Mouse (Mus musculus) neural tube, embryonic 15.5 days (tissue): Measurements from ENCODE around the gene 4930426L09Rik. TPM values are rescaled to one million over a fixed set of nuclear protein-coding genes. Genes with fewer than 3 reads are reported as not detected.

Source experiments
- ATAC-seq: fragments of 200-750 bp; cut with Nextera tagmentation; 2 replicates; pipeline ENCODE4 v1.8.0; 2017; ENCODE audit warnings: mild to moderate bottlenecking, moderate TSS enrichment, moderate library complexity; ENCODE audit not compliant: low FRiP score
- H3K27ac ChIP-seq: fragments of 300-500 bp; sonication (generic); replicated peaks from 2 replicates; pipeline ENCODE4 v1.5.1; 2015; ENCODE audit warnings: mild to moderate bottlenecking, inconsistent platforms
- H3K27me3 ChIP-seq: fragments of 300-500 bp; sonication (generic); replicated peaks from 2 replicates; pipeline ENCODE4 v1.6.1; 2015; ENCODE audit warnings: inconsistent platforms
- H3K36me3 ChIP-seq: fragments of 300-500 bp; sonication (generic); 2 replicates; pipeline ENCODE4 v1.6.1; 2015; ENCODE audit warnings: inconsistent platforms
- H3K4me1 ChIP-seq: fragments of 300-500 bp; sonication (generic); 2 replicates; pipeline ENCODE4 v1.6.1; 2015; ENCODE audit warnings: inconsistent platforms
- H3K4me2 ChIP-seq: fragments of 300-500 bp; sonication (generic); 2 replicates; pipeline ENCODE4 v1.6.1; 2015; ENCODE audit warnings: inconsistent platforms, mild to moderate bottlenecking, moderate library complexity
- H3K4me3 ChIP-seq: fragments of 300-500 bp; sonication (generic); replicated peaks from 2 replicates; pipeline ENCODE4 v1.5.1; 2015; ENCODE audit warnings: mild to moderate bottlenecking, inconsistent platforms
- H3K9ac ChIP-seq: fragments of 300-500 bp; sonication (generic); replicated peaks from 2 replicates; pipeline ENCODE4 v1.6.1; 2015; ENCODE audit warnings: mild to moderate bottlenecking, inconsistent platforms
- H3K9me3 ChIP-seq: fragments of 300-500 bp; sonication (generic); replicated peaks from 2 replicates; pipeline ENCODE4 v1.6.1; 2016; ENCODE audit warnings: inconsistent platforms
- WGBS: fragments of 180-500 bp; shearing (Covaris S2); methylation state at CpG from one replicate; pipeline ENCODE4 v1.1.7; 2015; ENCODE audit warnings: mixed read lengths; 5-methylcytosine and 5-hydroxymethylcytosine counted together
- polyA plus RNA-seq: library from polyadenylated mRNA; unstranded; fragments of >200 nt; fragmentation: Nextera tagmentation; extraction: Ambion mirVana; gene quantifications from 2 replicates; pipeline ENCODE4 v1.2.1, GENCODE M21; 2015

The 4930426L09Rik gene
- polyA plus RNA-seq, 1 experiment from 2014 or later, result 0.37 TPM

- Histone ChIP-seq H3K9ac (no peak overlapping the region), H3K4me2 (no peak overlapping the region), H3K4me1 (peaks cover 14% of the 10 kb centered on the region), H3K36me3 (no peaks in the 10 kb centered on the region), H3K27ac (no peak overlapping the region), H3K9me3 (no peaks in the 10 kb centered on the region), H3K27me3 (no peaks in the 10 kb centered on the region), H3K4me3 (no peak overlapping the region)
- no peak for ATAC-seq
- 92% methylated on average over 6 of the region's 6 CpGs for WGBS
Observed at GRCm38 (mm10) chr2:18959008-18959407, 39.1 kb upstream of the 4930426L09Rik start.

DNA sequence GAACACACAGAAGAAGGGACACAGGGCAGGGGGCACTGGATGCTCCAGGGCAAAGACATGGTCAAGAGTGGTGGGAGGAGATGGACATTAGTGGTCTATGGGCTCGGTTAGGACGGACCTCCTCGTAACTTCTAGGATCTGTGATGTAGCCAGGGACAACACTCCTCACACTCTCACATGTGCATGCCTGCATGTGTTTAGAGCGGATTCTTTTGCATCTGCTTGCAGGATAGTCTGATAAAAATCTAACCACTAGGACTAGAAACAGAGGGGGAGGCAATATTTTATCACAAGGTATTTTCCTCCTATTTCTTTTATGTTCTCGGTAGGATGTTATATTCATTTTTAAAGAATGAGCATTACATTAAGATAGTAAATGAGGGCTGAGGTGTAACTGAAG, 38.6 kb upstream of the 4930426L09Rik start:
- Histone ChIP-seq H3K36me3 (no peaks in the 10 kb centered on the region), H3K4me3 (no peak overlapping the region), H3K9ac (no peak overlapping the region), H3K27ac (no peak overlapping the region), H3K4me2 (no peak overlapping the region), H3K27me3 (no peaks in the 10 kb centered on the region), H3K9me3 (no peaks in the 10 kb centered on the region), H3K4me1 (peaks cover 14% of the 10 kb centered on the region)
- WGBS, result 94% methylated on average over 5 of the region's 5 CpGs
- no peak for ATAC-seq

DNA sequence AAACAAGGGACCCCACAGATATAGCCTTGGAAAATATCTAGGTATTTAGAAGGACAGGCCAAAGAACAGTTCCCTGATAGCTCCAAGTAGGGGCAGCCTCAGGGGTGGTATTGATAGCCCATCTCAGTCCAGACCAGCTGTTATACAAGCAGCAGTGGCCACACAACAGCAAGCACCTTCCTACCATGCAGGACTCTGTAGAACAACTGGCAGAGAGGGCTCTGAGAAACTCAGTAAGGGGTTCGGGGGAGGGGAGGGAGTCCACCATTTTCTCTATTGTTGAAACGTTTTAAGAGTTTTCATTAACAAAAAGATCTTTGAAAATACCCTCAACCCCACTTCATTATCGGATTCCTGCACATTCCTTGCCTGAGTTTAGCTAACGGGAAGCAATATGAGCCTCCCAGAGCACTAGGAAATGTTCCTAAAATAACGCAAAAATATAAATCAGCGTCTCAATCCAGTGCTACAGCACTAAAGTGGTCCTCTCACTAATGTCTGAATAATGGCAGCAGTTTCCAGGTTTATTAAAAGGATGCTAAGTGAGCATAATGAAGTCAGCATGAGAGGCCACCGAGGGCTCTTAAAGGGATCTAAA, 37.7 kb upstream of the 4930426L09Rik start:
- H3K4me3 ChIP-seq, result no peak overlapping the region
- H3K27me3 ChIP-seq, result no peaks in the 10 kb centered on the region
- no peak overlapping the region for H3K9ac ChIP-seq
- H3K4me2 ChIP-seq, result no peak overlapping the region
- ATAC-seq, result peak; percentile 62; the same call in 1 of the 2 replicates
- H3K9me3 ChIP-seq, result no peaks in the 10 kb centered on the region
- peaks cover 11% of the 10 kb centered on the region for H3K4me1 ChIP-seq
- 32% methylated on average over 7 of the region's 7 CpGs for WGBS
- H3K36me3 ChIP-seq, result no peaks in the 10 kb centered on the region
- H3K27ac ChIP-seq, result no peak overlapping the region

- no peak overlapping the region for H3K9ac ChIP-seq
- WGBS, result 79% methylated on average over 3 of the region's 3 CpGs
- no peaks in the 10 kb centered on the region for H3K9me3 ChIP-seq
- H3K27me3 ChIP-seq, result no peaks in the 10 kb centered on the region
- H3K4me1 ChIP-seq, result peaks cover 11% of the 10 kb centered on the region
- no peak overlapping the region for H3K4me2 ChIP-seq
- H3K36me3 ChIP-seq, result no peaks in the 10 kb centered on the region
- H3K4me3 ChIP-seq, result no peak overlapping the region
- ATAC-seq, result no peak
- no peak overlapping the region for H3K27ac ChIP-seq
Observed at GRCm38 (mm10) chr2:18962502-18962901, 35.6 kb upstream of the 4930426L09Rik start.

DNA sequence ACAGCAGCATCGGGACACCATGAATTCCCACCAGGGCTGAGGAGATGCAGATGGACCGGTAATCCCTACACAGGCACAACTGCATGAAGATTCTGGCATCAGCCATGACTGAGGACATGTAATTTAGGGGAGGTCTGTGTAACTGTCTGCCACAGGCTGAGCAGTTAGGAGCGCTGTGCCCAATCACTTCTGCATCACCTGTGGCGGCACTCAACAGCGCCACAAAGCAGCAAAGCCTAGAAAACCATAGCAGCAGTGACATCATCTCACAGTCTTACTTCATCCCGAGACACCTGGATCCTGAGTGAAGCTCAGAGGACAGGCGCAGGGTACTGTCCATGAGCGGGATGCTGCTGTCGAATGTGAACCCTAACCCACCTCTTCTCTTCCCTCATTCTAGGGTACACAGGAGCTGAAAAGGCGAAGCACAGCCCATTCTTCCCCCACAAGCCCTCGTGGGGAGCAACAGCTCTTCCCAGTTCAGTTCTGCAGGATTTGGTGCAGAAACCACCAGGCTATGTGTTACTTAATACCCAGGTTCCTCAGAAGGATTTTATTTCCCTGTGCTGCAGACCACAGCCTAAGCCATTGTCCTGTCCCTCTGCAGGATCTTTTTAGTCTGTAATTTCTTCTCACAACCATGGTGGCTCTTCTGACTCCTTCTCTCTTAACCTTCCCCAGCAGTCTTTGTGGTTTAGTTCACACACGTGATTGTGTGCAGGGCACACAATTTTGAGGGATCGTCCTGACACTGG, 34.7 kb upstream of the 4930426L09Rik start:
- no peak overlapping the region for H3K9ac ChIP-seq
- H3K27me3 ChIP-seq, result no peaks in the 10 kb centered on the region
- H3K4me3 ChIP-seq, result no peak overlapping the region
- H3K9me3 ChIP-seq, result no peaks in the 10 kb centered on the region
- peaks cover 11% of the 10 kb centered on the region for H3K4me1 ChIP-seq
- H3K36me3 ChIP-seq, result no peaks in the 10 kb centered on the region
- 80% methylated on average over 13 of the region's 13 CpGs for WGBS
- ATAC-seq, result no peak
- no peak overlapping the region for H3K27ac ChIP-seq
- H3K4me2 ChIP-seq, result no peak overlapping the region

GRCm38 (mm10) chr2:18965108-18965507, 33.0 kb upstream of the 4930426L09Rik start:
- Histone ChIP-seq H3K9me3 (no peaks in the 10 kb centered on the region), H3K4me3 (no peak overlapping the region), H3K27me3 (no peaks in the 10 kb centered on the region), H3K4me1 (peaks cover 10% of the 10 kb centered on the region), H3K9ac (no peak overlapping the region), H3K36me3 (no peaks in the 10 kb centered on the region), H3K4me2 (no peak overlapping the region), H3K27ac (no peak overlapping the region)
- no peak for ATAC-seq
- WGBS, result 81% methylated on average over 3 of the region's 3 CpGs

DNA sequence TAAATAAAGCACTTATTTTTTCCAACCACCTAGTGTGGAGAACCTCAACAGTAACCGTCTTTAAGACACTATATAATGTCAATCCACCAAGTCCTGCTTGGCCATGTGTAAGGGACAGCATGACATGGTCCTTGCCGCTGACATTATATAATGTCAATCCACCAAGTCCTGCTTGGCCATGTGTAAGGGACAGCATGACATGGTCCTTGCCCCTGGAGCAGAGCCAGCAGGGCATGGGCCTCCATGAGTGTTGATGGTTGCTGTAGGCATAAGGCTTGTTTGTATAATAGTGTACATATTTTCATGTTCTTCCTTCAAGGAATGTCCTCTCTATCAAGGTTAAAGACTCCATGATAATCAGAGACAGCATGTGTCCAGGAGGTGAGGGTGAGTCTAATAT, 32.2 kb upstream of the 4930426L09Rik start:
- Histone ChIP-seq H3K4me2 (no peak overlapping the region), H3K27me3 (no peaks in the 10 kb centered on the region), H3K36me3 (no peaks in the 10 kb centered on the region), H3K9me3 (no peaks in the 10 kb centered on the region), H3K9ac (no peak overlapping the region), H3K4me3 (no peak overlapping the region), H3K27ac (no peak overlapping the region), H3K4me1 (peaks cover 2% of the 10 kb centered on the region)
- 97% methylated on average over 2 of the region's 2 CpGs for WGBS
- no peak for ATAC-seq

DNA sequence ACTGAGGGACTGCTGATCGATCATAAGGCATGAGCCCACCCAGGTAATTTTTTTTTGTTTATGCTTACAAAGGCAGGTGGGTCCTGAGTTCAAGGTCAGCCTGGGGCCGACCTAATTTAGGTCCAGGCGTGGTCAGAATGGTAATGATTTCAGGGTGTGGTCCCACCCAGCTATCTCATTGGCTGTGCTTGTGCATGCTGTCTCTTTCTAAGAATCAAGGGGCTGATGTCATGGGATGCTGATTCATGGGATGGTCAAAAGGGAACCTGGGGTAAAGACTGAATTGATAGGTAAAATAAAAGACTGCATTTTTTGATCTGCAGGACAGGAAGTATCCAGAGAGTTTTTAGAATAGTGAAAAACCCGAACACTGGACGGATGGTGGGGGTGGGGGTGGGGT, 31.6 kb upstream of the 4930426L09Rik start:
- no peaks in the 10 kb centered on the region for H3K27me3 ChIP-seq
- no peaks in the 10 kb centered on the region for H3K36me3 ChIP-seq
- WGBS, result 92% methylated on average over 5 of the region's 5 CpGs
- no peaks in the 10 kb centered on the region; the same call in 1 of the 2 replicates for H3K4me1 ChIP-seq
- H3K27ac ChIP-seq, result no peak overlapping the region
- no peak overlapping the region for H3K4me2 ChIP-seq
- no peak overlapping the region for H3K9ac ChIP-seq
- no peak for ATAC-seq
- no peaks in the 10 kb centered on the region for H3K9me3 ChIP-seq
- no peak overlapping the region for H3K4me3 ChIP-seq

- H3K9me3 ChIP-seq, result peaks cover under 1% of the 10 kb centered on the region; the same call in 1 of the 2 replicates
- H3K27me3 ChIP-seq, result no peaks in the 10 kb centered on the region
- no peak overlapping the region for H3K9ac ChIP-seq
- no peak overlapping the region for H3K4me2 ChIP-seq
- no peak overlapping the region for H3K27ac ChIP-seq
- ATAC-seq, result no peak
- no peaks in the 10 kb centered on the region for H3K36me3 ChIP-seq
- H3K4me3 ChIP-seq, result no peak overlapping the region
- 93% methylated on average over 5 of the region's 5 CpGs for WGBS
- H3K4me1 ChIP-seq, result no peaks in the 10 kb centered on the region; the same call in 1 of the 2 replicates
Observed at GRCm38 (mm10) chr2:18967451-18968063, 30.6 kb upstream of the 4930426L09Rik start.

DNA sequence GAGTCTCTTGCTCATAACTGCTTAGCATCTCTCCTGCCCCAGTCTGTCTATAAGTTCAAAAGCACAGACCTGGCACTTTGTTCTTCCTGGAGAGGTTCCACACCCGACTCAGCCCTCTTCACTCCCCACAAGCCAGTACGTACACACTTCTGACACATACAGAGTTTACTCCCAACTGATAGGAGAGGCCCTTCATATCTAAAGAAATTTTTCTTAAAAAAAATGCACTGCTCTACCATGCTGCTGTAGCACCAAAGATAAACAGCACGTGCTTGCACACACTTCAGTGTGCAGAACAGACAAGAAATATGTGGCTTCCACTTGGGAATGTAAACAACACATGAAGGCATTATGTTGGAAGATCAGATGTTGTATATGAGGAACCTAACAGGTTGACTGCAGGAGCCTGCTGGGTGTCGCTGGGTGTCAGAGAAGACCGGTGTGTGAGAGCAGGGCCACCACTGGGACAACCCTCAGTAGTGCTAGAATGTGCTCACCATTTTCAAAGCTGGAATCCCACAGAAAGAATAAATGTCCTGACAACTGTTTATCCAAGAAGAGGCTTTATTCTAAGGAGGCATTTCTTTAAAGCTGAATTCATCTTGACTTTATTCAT, 29.0 kb upstream of the 4930426L09Rik start:
- no peaks in the 10 kb centered on the region for H3K27me3 ChIP-seq
- H3K9ac ChIP-seq, result no peak overlapping the region
- no peak overlapping the region for H3K27ac ChIP-seq
- no peaks in the 10 kb centered on the region for H3K4me1 ChIP-seq
- ATAC-seq, result no peak
- H3K9me3 ChIP-seq, result peaks cover 5% of the 10 kb centered on the region
- no peaks in the 10 kb centered on the region for H3K36me3 ChIP-seq
- H3K4me2 ChIP-seq, result no peak overlapping the region
- no peak overlapping the region for H3K4me3 ChIP-seq
- WGBS, result 84% methylated on average over 5 of the region's 5 CpGs

- WGBS, result 78% methylated on average over 2 of the region's 2 CpGs
Observed at GRCm38 (mm10) chr2:18970461-18970860, 27.7 kb upstream of the 4930426L09Rik start.

More at GRCm38 (mm10) chr2:18970461-18970860, 27.7 kb upstream of the 4930426L09Rik start:
- Histone ChIP-seq H3K4me2 (no peak overlapping the region), H3K27me3 (no peaks in the 10 kb centered on the region), H3K27ac (no peak overlapping the region), H3K4me3 (no peak overlapping the region), H3K4me1 (no peaks in the 10 kb centered on the region), H3K9ac (no peak overlapping the region), H3K9me3 (peaks cover 5% of the 10 kb centered on the region), H3K36me3 (no peaks in the 10 kb centered on the region)
- ATAC-seq, result no peak
